21 mouse cellular contexts compared by ENCODE assay signal in the genomic region with DNA sequence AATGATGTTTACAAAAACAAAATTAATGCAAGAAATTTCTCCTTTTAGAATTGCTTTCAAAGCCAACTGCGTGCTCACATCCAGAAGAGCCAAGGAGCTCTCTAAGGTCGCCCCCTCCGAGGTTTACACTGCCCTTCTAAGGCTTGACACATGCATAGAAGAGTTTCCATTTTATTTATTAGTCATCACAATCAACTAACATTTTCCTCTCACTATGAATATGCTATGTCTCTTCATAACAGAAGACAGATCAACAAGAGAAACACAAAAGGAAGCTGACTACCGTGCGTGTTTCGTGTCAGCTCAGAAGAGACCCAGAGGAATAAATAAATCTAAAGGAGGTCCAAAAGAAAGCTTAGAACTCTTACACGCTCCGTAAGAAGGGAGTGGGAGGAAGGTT.
"Had no signal": no experiment of that assay in that cellular context is flagged by ENCODE, and none has a peak within 500 bp of the region (broad histone marks: within the 10 kb centered on the region; RNA-seq: fewer than 3 reads in every experiment).

No protein-coding gene starts in this region.

- H3K36me3 ChIP-seq: lung, embryonic 15.5 days; midbrain, embryonic 10.5 days; neural tube, embryonic 12.5 days; neural tube, embryonic 15.5 days; stomach, embryonic 15.5 days had no signal

- H3K9me3 ChIP-seq: lung, embryonic 15.5 days; midbrain, embryonic 10.5 days; neural tube, embryonic 12.5 days; neural tube, embryonic 15.5 days; stomach, embryonic 15.5 days had no signal

- H3K4me2 ChIP-seq: liver, embryonic 11.5 days; lung, embryonic 15.5 days; neural tube, embryonic 12.5 days; neural tube, embryonic 15.5 days; stomach, embryonic 15.5 days had no signal

- H3K27me3 ChIP-seq: lung, embryonic 15.5 days; neural tube, embryonic 12.5 days; neural tube, embryonic 15.5 days; stomach, embryonic 15.5 days had no signal

- ATAC-seq: liver, postnatal 0 days had no signal

- H3K4me1 ChIP-seq: lung, embryonic 15.5 days; midbrain, embryonic 10.5 days; neural tube, embryonic 12.5 days; neural tube, embryonic 15.5 days; stomach, embryonic 15.5 days had no signal

- H3K4me3 ChIP-seq: layer of hippocampus, adult 2 months; lung, embryonic 15.5 days; megakaryocyte, embryonic 14.5 days; midbrain, embryonic 10.5 days; neural tube, embryonic 12.5 days; neural tube, embryonic 15.5 days; stomach, embryonic 15.5 days had no signal

- H3K9ac ChIP-seq: liver, embryonic 14.5 days; liver, postnatal 0 days; lung, embryonic 15.5 days; neural tube, embryonic 12.5 days; neural tube, embryonic 15.5 days; stomach, embryonic 15.5 days had no signal

- H3K27ac ChIP-seq: kidney, postnatal 0 days; layer of hippocampus, adult 2 months; liver, embryonic 14.5 days; lung, embryonic 15.5 days; midbrain, embryonic 10.5 days; neural tube, embryonic 12.5 days; neural tube, embryonic 15.5 days; stomach, embryonic 15.5 days had no signal

- DNase-seq: kidney, adult 9 months; kidney, postnatal 25 days; layer of hippocampus, adult 9-11 months; liver, postnatal 0 days; lung, postnatal 10 days; lung, postnatal 36 days; midbrain, embryonic 14.5 days; right cerebral cortex, adult 18-20 months; right cerebral cortex, postnatal 14 days; spleen, adult 18-20 months; thymus, postnatal 25 days had no signal
